Mouse (Mus musculus): Measurements from ENCODE around the gene Gm813.
"Not testable (repeated sequence)": the region's sequence is repeated elsewhere in the genome, so short reads cannot be mapped to it uniquely, and the experiment has no call there.

The Gm813 gene

GRCm38 (mm10) chr16:58616878-58617277 lies at the start of gene Gm813:
Gene Gm813 (minus strand): TSS chr16:58616978.
- no peak for DNase-seq (ENCODE audit: low read depth)

DNA sequence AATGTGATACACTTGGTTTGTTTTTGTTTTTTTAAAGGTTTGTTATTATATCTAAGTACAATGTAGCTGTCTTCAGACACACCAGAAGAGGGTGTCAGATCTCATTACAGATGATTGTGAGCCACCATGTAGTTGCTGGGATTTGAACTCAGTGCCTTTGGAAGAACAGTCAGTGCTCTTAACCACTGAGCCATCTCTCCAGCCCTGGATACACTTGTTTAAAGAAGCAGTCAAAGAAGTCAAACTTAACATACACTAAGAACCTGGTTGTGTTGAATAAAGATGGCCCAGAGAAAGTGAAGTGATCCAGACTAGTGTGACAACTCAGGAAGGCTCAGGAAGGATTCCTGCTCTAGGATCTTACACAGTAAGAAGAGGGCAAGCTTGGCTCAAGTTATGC lies 48.4 kb upstream of the Gm813 start:
- not testable (repeated sequence) for DNase-seq (ENCODE audit: low read depth)

DNA sequence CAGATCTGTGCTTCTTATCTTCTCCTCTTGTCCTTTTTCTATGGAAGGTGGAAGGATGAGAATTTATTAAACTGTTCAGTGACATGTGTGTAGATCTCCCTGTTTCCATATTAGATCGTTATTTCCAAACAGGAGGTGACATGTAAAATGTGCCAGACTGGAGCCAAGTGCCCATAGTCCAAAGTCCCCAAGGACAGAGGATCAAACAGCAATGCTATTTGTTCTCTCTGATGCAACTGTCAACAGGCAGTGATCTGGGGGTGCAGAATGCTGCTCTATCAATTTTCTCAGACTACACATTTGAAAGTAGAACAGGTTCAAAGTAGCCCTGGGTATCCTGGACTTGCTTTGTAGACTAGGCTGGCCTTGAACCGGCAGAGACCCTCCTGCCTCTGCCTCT lies 47.0 kb upstream of the Gm813 start:
- DNase-seq (ENCODE audit: low read depth), result no peak

GRCm38 (mm10) chr16:58663021-58663420 lies 46.2 kb upstream of the Gm813 start:
- no peak for DNase-seq (ENCODE audit: low read depth)

DNA sequence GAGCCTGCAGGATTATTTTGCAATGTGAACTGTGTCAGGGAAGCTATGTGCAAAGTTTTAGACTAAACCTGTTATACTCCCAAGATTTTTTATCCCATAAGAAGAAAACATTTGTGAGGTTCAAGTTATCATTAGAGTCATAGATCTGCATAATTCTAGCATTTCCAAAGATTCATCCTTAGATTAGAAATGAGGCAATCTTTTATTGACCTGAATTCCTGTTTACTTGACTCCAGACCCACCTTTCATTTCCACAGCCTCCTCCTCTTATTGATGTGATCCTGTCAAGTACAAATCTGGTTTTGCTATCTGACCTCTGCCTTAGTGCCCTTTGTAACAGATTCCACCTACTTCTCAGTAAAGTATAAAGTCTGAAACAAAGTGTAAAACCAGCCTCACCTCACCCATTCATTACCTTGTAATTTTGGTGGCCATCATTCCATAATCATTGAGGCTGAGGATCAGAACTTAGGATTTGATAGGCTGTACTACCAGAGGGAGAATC lies 45.6 kb upstream of the Gm813 start:
- no peak for DNase-seq (ENCODE audit: low read depth)

GRCm38 (mm10) chr16:58661826-58662225 lies 45.0 kb upstream of the Gm813 start:
- no peak for DNase-seq (ENCODE audit: low read depth)

GRCm38 (mm10) chr16:58658668-58659067 lies 41.9 kb upstream of the Gm813 start:
- no peak for DNase-seq (ENCODE audit: low read depth)

DNA sequence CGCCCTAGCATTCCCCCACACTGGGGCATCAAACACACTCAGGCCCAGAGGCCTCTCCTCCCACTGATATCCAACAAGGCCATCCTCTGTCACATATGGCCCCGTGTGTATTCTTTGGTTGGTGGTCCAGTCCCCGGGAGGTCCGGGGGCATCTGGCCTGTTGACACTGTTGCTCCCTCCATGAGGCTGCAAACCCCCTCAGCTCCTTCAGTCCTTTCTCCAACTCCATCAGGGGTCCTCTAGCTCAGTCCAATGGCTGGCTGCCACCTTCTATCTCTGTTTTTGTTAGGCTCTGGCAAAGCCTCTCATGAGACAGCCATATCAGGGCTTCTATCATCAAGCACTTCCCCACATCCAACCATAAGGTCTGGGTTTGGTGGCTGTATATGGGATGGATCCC lies 39.7 kb upstream of the Gm813 start:
- no peak for DNase-seq (ENCODE audit: low read depth)

DNA sequence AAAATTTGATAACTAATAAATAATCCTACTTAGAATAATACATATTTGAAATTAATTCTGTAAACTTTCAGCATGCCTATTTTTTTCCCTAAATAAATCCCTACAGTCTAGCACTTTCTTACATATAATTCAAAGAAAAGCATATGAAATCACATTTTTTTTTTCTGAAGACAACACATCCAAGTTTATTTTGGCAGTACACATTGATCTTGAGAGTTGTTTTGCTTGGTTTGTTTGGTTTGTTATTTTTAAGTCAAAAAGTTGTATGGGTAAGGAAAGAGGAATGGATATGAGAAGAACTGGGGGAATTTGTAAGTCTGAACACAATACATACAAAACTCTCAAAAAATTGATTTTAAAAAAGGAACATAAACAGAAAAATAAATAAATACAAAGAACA lies 39.0 kb upstream of the Gm813 start:
- DNase-seq (ENCODE audit: low read depth), result no peak

DNA sequence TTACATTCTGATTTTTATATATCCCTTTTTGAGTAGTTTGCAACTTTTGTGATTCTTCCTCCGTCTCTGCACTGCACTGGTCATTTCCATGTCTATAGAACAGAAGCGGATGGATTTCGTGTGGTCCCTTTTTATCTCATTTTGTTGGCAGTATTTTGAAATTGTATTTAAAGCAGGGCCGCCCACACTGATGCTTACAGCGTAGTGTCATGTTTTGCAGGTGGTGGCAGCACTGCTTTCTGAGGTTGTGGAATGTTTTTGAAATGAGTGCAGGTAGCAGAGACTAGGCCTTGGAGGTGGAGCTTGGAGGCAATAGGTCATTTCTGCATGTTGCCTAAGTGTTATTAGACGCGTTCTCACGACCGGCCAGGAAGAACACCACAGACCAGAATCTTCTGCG lies 33.2 kb upstream of the Gm813 start:
- DNase-seq (ENCODE audit: low read depth), result no peak

GRCm38 (mm10) chr16:58638689-58639175 lies 22.0 kb upstream of the Gm813 start, which contains the start of gene E330017A01Rik:
Gene E330017A01Rik (minus strand): TSS chr16:58638739.
- DNase-seq (ENCODE audit: low read depth), result no peak

GRCm38 (mm10) chr16:58638016-58638415 lies 21.2 kb upstream of the Gm813 start:
- no peak for DNase-seq (ENCODE audit: low read depth)

- no peak for DNase-seq (ENCODE audit: low read depth)
These were observed 20.7 kb upstream of the Gm813 start for GRCm38 (mm10) chr16:58637448-58637847.

- DNase-seq (ENCODE audit: low read depth), result no peak
These were observed 19.1 kb upstream of the Gm813 start for GRCm38 (mm10) chr16:58635866-58636265.

DNA sequence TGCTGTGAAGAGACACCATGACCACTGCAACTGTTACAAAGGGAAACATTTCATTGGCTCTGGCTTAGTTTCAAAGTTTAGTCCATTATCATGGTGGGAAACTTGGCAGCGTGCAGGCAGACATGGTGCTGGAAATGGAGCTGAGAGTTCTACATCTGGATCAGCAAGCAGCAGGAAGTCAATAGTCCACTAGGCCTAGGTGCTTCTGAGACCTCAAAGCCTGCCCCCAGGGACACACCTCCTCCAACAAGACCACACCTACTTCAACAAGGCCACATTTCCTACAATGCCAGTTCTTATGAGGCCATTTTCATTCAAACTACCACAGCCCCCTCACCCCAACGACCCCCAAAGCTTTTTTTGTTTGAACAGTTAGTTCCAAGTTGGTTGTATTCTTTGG lies 13.0 kb upstream of the Gm813 start:
- DNase-seq (ENCODE audit: low read depth), result no peak

- DNase-seq (ENCODE audit: low read depth), result no peak
These were observed 12.2 kb upstream of the Gm813 start for GRCm38 (mm10) chr16:58628968-58629367.

DNA sequence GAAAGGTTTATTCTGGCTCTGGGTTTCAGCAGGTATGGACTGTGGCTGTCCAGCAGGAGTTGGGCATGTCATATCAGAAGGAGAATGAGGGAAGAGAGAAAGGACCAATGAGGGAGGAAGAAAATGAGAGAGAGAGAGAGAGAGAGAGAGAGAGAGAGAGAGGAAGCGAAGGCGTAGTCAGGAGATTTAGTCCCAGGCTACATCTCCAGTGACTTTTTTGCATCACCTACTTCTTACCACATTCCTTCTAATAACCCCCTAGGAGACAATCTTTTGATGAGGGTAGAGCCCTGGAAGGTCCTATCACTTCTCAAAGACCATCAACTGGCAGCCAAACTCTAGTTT lies 11.5 kb upstream of the Gm813 start:
- no peak for DNase-seq (ENCODE audit: low read depth)

GRCm38 (mm10) chr16:58627597-58628335 lies 11.0 kb upstream of the Gm813 start:
- no peak for DNase-seq (ENCODE audit: low read depth)

- no peak for DNase-seq (ENCODE audit: low read depth)
These were observed 7.2 kb upstream of the Gm813 start for GRCm38 (mm10) chr16:58623944-58624343.

DNA sequence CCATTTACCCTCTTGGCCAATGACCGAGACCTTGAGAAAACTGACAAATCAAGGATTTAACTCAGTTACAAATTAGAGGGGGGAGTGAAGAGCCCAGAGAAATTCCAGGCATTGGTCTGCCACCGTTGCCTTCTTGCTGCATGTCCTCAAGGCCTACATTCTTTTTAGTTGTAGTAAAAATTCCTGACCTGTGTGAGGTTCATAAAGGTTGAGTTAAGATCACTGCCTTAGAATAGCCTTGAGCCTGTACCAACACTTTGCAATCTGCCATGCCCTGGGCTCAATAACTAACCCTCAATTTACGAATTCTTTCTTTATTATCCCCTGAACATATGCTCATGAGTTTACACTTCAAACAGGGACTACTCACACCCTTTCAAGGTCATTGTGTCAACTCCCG lies 6.3 kb upstream of the Gm813 start:
- no peak for DNase-seq (ENCODE audit: low read depth)

DNA sequence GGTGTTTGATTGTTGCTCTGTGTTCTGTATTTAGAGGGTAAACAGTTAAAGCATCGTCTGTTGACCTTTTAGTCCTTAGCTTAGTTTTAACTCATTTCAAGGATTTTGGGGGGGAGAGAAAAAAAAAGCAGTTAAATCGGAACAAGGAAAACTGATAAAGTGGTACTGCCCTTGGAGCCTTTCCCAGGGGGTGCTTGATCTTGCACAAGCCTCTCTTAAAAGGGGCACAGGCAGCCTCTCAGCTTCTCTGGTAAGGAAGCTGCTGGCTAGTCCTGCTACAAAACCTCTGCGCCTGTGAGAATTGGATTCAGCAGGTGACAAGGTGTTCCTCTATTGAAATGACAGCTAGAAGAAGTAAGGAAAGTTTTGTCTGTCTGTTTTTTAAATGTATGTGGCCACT lies 5.6 kb upstream of the Gm813 start:
- DNase-seq (ENCODE audit: low read depth), result no peak

DNA sequence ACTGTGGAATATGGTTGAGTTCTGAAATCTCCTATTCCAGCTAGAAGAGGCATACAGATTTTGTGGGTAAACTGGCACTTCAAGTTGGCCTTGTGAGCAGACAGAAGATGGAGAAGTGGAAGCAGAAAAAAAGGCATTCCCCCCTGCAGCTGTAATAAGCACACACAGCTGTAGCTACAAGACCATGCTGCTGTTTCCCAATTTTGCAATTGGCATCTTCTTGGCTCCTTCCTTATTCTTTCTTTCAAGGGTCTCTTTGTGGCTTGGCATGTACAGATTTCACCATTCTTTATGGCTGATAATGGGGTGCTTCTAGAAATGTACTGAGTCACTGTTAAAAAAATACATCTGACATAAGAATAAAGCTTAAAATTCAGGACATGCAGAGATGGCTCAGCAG lies 568 bp upstream of the Gm813 start:
- no peak for DNase-seq (ENCODE audit: low read depth)

DNA sequence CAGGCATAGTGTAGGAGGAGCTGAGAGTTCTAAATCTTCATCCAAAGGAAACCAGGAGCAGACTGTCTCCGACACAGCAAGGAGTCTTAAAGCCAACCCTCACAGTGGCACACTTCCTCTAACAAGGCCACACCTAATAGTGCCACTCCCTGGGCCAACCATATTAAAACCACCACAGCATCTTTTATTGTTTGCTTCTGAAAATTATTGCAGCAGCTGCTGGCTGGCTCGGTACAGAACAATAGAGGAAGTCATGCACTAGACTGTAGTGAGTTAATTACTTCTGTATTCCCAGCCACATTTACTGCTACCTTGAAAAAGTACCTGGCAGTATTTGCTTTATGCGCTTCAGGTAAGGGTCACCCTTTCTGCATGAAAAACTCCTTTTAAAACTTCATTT lies 3.8 kb downstream of the Gm813 start:
- no peak for DNase-seq (ENCODE audit: low read depth)

GRCm38 (mm10) chr16:58607101-58607500 lies 9.7 kb downstream of the Gm813 start:
- DNase-seq (ENCODE audit: low read depth), result no peak
